Mouse (Mus musculus) lung, embryonic 15.5 days (tissue): ENCODE measurements at regions not wholly inside any gene's neighbourhood (a gene's known extent, or its start where the extent isn't known, plus 50 kb on each side); places are given as distances from the start of the nearest gene placed in this dataset.

Source experiments
- ATAC-seq: fragments of 200-750 bp; cut with Nextera tagmentation; 2 replicates; pipeline ENCODE4 v1.8.0; 2017; ENCODE audit warnings: moderate number of reproducible peaks, borderline replicate concordance; ENCODE audit not compliant: low FRiP score, low TSS enrichment; ENCODE audit errors: extremely low read depth
- H3K27ac ChIP-seq: fragments of 300-500 bp; sonication (generic); 2 replicates; pipeline ENCODE4 v1.5.1; 2015; ENCODE audit warnings: moderate library complexity, mild to moderate bottlenecking, inconsistent platforms
- H3K27me3 ChIP-seq: fragments of 300-500 bp; sonication (generic); 2 replicates; pipeline ENCODE4 v1.6.1; 2015; ENCODE audit warnings: inconsistent platforms
- H3K36me3 ChIP-seq: fragments of 300-500 bp; sonication (generic); 2 replicates; pipeline ENCODE4 v1.6.1; 2015; ENCODE audit warnings: inconsistent platforms
- H3K4me1 ChIP-seq: fragments of 300-500 bp; sonication (generic); 2 replicates; pipeline ENCODE4 v1.6.1; 2015; ENCODE audit warnings: inconsistent platforms
- H3K4me2 ChIP-seq: fragments of 300-500 bp; sonication (generic); 2 replicates; pipeline ENCODE4 v1.6.1; 2015; ENCODE audit warnings: inconsistent platforms, mild to moderate bottlenecking, moderate library complexity
- H3K4me3 ChIP-seq: fragments of 300-500 bp; sonication (generic); 2 replicates; pipeline ENCODE4 v1.5.1; 2015; ENCODE audit warnings: mild to moderate bottlenecking, inconsistent platforms
- H3K9ac ChIP-seq: fragments of 300-500 bp; sonication (generic); 2 replicates; pipeline ENCODE4 v1.6.1; 2015; ENCODE audit warnings: inconsistent platforms
- H3K9me3 ChIP-seq: fragments of 300-500 bp; sonication (generic); 2 replicates; pipeline ENCODE4 v1.6.1; 2016; ENCODE audit warnings: inconsistent platforms
- WGBS: fragments of 180-500 bp; shearing (Covaris S2); methylation state at CpG from one replicate; pipeline ENCODE4 v1.1.7; 2015; 5-methylcytosine and 5-hydroxymethylcytosine counted together

- no peaks in the 10 kb centered on the region for H3K27me3 ChIP-seq
- no peak overlapping the region for H3K9ac ChIP-seq
- no peak overlapping the region for H3K27ac ChIP-seq
- H3K9me3 ChIP-seq, result no peaks in the 10 kb centered on the region
- no peak overlapping the region for H3K4me2 ChIP-seq
- H3K4me3 ChIP-seq, result no peak overlapping the region
- WGBS, result 61% methylated on average over 11 of the region's 11 CpGs
- no peak for ATAC-seq
- H3K36me3 ChIP-seq, result no peaks in the 10 kb centered on the region
- peaks cover 7% of the 10 kb centered on the region; the same call in 1 of the 2 replicates for H3K4me1 ChIP-seq
Observed at GRCm38 (mm10) chr1:155023324-155023723, 76.1 kb downstream of the Ier5 start.

- Histone ChIP-seq H3K27ac (no peak overlapping the region), H3K27me3 (0 out of 2 replicates have a peak, but pooled peaks cover 3% of the 10 kb centered on the region), H3K4me3 (no peak overlapping the region), H3K9me3 (no peaks in the 10 kb centered on the region), H3K36me3 (no peaks in the 10 kb centered on the region), H3K9ac (no peak overlapping the region), H3K4me1 (peaks cover 6% of the 10 kb centered on the region; the same call in 1 of the 2 replicates), H3K4me2 (no peak overlapping the region)
- ATAC-seq, result no peak
- WGBS, result 81% methylated on average over 3 of the region's 3 CpGs
Observed at GRCm38 (mm10) chr1:155015669-155016068, 83.8 kb downstream of the Ier5 start.

- H3K4me2 ChIP-seq, result no peak overlapping the region
- no peaks in the 10 kb centered on the region for H3K9me3 ChIP-seq
- H3K9ac ChIP-seq, result no peak overlapping the region
Observed at GRCm38 (mm10) chr1:155014944-155015343, 84.5 kb downstream of the Ier5 start.

GRCm38 (mm10) chr1:155013784-155014183 is 85.7 kb downstream of the Ier5 start:
- no peak overlapping the region for H3K27ac ChIP-seq
- 0 out of 2 replicates have a peak, but pooled peaks cover 3% of the 10 kb centered on the region for H3K27me3 ChIP-seq
- H3K4me2 ChIP-seq, result no peak overlapping the region
- no peak overlapping the region for H3K4me3 ChIP-seq
- no peak for ATAC-seq
- 29% methylated on average over 4 of the region's 4 CpGs for WGBS
- H3K9me3 ChIP-seq, result no peaks in the 10 kb centered on the region
- H3K4me1 ChIP-seq, result peaks cover 6% of the 10 kb centered on the region; the same call in 1 of the 2 replicates
- H3K36me3 ChIP-seq, result no peaks in the 10 kb centered on the region
- no peak overlapping the region for H3K9ac ChIP-seq

More at GRCm38 (mm10) chr1:155014944-155015343, 84.5 kb downstream of the Ier5 start:
- peaks cover 6% of the 10 kb centered on the region; the same call in 1 of the 2 replicates for H3K4me1 ChIP-seq
- H3K4me3 ChIP-seq, result no peak overlapping the region
- 0 out of 2 replicates have a peak, but pooled peaks cover 3% of the 10 kb centered on the region for H3K27me3 ChIP-seq
- WGBS, result 80% methylated on average over 3 of the region's 3 CpGs
- no peak overlapping the region for H3K27ac ChIP-seq
- no peaks in the 10 kb centered on the region for H3K36me3 ChIP-seq
- no peak for ATAC-seq

GRCm38 (mm10) chr1:155013361-155013760 is 86.1 kb downstream of the Ier5 start:
- no peak for ATAC-seq
- H3K4me1 ChIP-seq, result peaks cover 6% of the 10 kb centered on the region; the same call in 1 of the 2 replicates
- no peak overlapping the region for H3K9ac ChIP-seq

GRCm38 (mm10) chr1:155006539-155007486 is 92.6 kb downstream of the Ier5 start:
- ATAC-seq, result peak; percentile 60
- no peak overlapping the region for H3K4me2 ChIP-seq
- H3K4me1 ChIP-seq, result no peaks in the 10 kb centered on the region
- H3K9ac ChIP-seq, result no peak overlapping the region
- H3K27me3 ChIP-seq, result 0 out of 2 replicates have a peak, but pooled peaks cover 3% of the 10 kb centered on the region
- H3K4me3 ChIP-seq, result no peak overlapping the region
- WGBS, result 20% methylated on average over 16 of the region's 16 CpGs
- no peak overlapping the region for H3K27ac ChIP-seq
- H3K36me3 ChIP-seq, result no peaks in the 10 kb centered on the region
- no peaks in the 10 kb centered on the region for H3K9me3 ChIP-seq

More at GRCm38 (mm10) chr1:155013361-155013760, 86.1 kb downstream of the Ier5 start:
- no peaks in the 10 kb centered on the region for H3K36me3 ChIP-seq
- 29% methylated on average over 4 of the region's 4 CpGs for WGBS
- H3K4me2 ChIP-seq, result no peak overlapping the region
- no peak overlapping the region for H3K27ac ChIP-seq
- no peaks in the 10 kb centered on the region for H3K9me3 ChIP-seq
- H3K27me3 ChIP-seq, result 0 out of 2 replicates have a peak, but pooled peaks cover 3% of the 10 kb centered on the region
- H3K4me3 ChIP-seq, result no peak overlapping the region

- H3K27ac ChIP-seq, result no peak overlapping the region
- no peak overlapping the region for H3K4me3 ChIP-seq
- no peaks in the 10 kb centered on the region for H3K4me1 ChIP-seq
- H3K27me3 ChIP-seq, result no peaks in the 10 kb centered on the region
- no peak overlapping the region for H3K9ac ChIP-seq
- WGBS, result 77% methylated on average over 10 of the region's 10 CpGs
- ATAC-seq, result no peak
- H3K36me3 ChIP-seq, result no peaks in the 10 kb centered on the region
- no peaks in the 10 kb centered on the region for H3K9me3 ChIP-seq
- H3K4me2 ChIP-seq, result no peak overlapping the region
Observed at GRCm38 (mm10) chr1:155006099-155006498, 93.3 kb downstream of the Ier5 start.

- no peak for ATAC-seq
- Histone ChIP-seq H3K4me2 (no peak overlapping the region), H3K4me1 (no peaks in the 10 kb centered on the region), H3K27me3 (no peaks in the 10 kb centered on the region), H3K4me3 (no peak overlapping the region), H3K36me3 (no peaks in the 10 kb centered on the region), H3K9ac (no peak overlapping the region), H3K9me3 (no peaks in the 10 kb centered on the region), H3K27ac (no peak overlapping the region)
Observed at GRCm38 (mm10) chr1:155000301-155000700, 99.1 kb downstream of the Ier5 start.

GRCm38 (mm10) chr1:154999501-155000131 is 99.8 kb downstream of the Ier5 start:
- Histone ChIP-seq H3K4me1 (no peaks in the 10 kb centered on the region), H3K27ac (no peak overlapping the region), H3K9me3 (no peaks in the 10 kb centered on the region), H3K36me3 (no peaks in the 10 kb centered on the region), H3K4me2 (no peak overlapping the region), H3K4me3 (no peak overlapping the region), H3K9ac (no peak overlapping the region), H3K27me3 (no peaks in the 10 kb centered on the region)
- 63% methylated on average over 9 of the region's 9 CpGs for WGBS
- peak; percentile 61; the same call in 1 of the 2 replicates for ATAC-seq

- no peak overlapping the region for H3K4me2 ChIP-seq
- H3K4me3 ChIP-seq, result no peak overlapping the region
- H3K9me3 ChIP-seq, result no peaks in the 10 kb centered on the region
- no peaks in the 10 kb centered on the region for H3K4me1 ChIP-seq
- H3K27ac ChIP-seq, result no peak overlapping the region
- WGBS, result 69% methylated on average over 9 of the region's 9 CpGs
- no peaks in the 10 kb centered on the region for H3K36me3 ChIP-seq
- H3K9ac ChIP-seq, result no peak overlapping the region
- ATAC-seq, result no peak
- H3K27me3 ChIP-seq, result no peaks in the 10 kb centered on the region
Observed at GRCm38 (mm10) chr1:154995778-154996390, 103.6 kb downstream of the Ier5 start.

GRCm38 (mm10) chr1:154993927-154994856 is 105.2 kb downstream of the Ier5 start:
- Histone ChIP-seq H3K9me3 (no peaks in the 10 kb centered on the region), H3K27me3 (no peaks in the 10 kb centered on the region), H3K4me2 (no peak overlapping the region), H3K9ac (no peak overlapping the region), H3K36me3 (no peaks in the 10 kb centered on the region), H3K27ac (no peak overlapping the region), H3K4me3 (no peak overlapping the region), H3K4me1 (no peaks in the 10 kb centered on the region)
- WGBS, result 77% methylated on average over 21 of the region's 21 CpGs
- no peak for ATAC-seq
